Mouse (Mus musculus): ENCODE data around the gene Plxna2.

GRCm38 (mm10) chr1:194814187-194814586 lies 196.2 kb downstream of the Plxna2 start:
- TF ChIP-seq CTCF (IDR thresholded peaks at IDR 0.05; ENCODE audit: extremely low read depth, insufficient read length, insufficient replicate concordance, low read depth, low read length) (no peak), POLR2A (IDR thresholded peaks at IDR 0.05; ENCODE audit: low read depth, low read length) (no peak)

All from small intestine, adult 2 months (tissue).